In the genomic region with DNA sequence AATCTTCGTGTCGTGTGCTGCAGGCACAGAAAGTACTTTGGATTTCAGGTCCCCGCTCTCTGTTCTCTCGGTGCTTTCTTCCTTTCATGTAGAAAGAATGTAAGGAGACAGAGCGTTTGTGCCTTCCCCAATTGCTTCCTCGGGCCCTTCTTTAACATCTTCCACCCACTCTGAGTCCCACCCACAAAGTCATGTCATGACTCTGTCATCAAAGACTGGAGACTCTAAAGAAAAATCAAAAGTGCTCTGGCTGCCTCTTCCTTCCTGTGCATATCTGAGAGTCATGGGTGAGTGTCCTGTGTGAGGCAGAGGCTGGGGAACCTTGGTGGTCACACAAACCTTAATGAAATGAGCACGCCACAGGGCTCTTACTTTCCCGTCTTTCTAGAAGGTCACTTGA, we compare ENCODE assay signal across 22 mouse cellular contexts. TPM values are rescaled to one million over a fixed set of nuclear protein-coding genes. Genes with fewer than 3 reads are reported as not detected.
DNase-seq lines count a peak whose midpoint lies in the region; ATAC-seq and TF ChIP-seq lines count a peak whose summit lies in the region.
"Had no signal": no experiment of that assay in that cellular context is flagged by ENCODE, and none has a peak within 500 bp of the region (broad histone marks: within the 10 kb centered on the region; RNA-seq: fewer than 3 reads in every experiment).

No protein-coding gene starts in this region.

- no peak for TF ChIP-seq CTCF in stomach, postnatal 0 days (IDR thresholded peaks at IDR 0.05; ENCODE audit: low read depth)

- no peak for DNase-seq in stomach, postnatal 0 days (ENCODE audit: low spot score)
- peak; percentile 87 for DNase-seq in naive thymus-derived CD4-positive, alpha-beta T cell, adult 2 months (ENCODE audit: low read depth)
- DNase-seq in thymus, postnatal 4 days = peak; percentile 48
- no peak for DNase-seq in liver
- DNase-seq: adrenal gland, postnatal 25 days; cerebellum, adult 18-20 months; gastrocnemius, postnatal 25 days; kidney, adult 8-10 months; kidney, postnatal 25 days had no signal

- no peak for ATAC-seq in stomach, embryonic 16.5 days (ENCODE audit: insufficient read depth, low FRiP score)
- no peak for ATAC-seq in stomach, postnatal 0 days (ENCODE audit: low FRiP score, low TSS enrichment)
- peak; percentile 46 for ATAC-seq in common myeloid progenitor, adult 5-6 weeks (replicated peaks; ENCODE audit: low read depth, poor library complexity, severe bottlenecking)
- ATAC-seq in kidney, embryonic 16.5 days (ENCODE audit: low FRiP score, low TSS enrichment) = no peak
- no peak for ATAC-seq in midbrain, embryonic 16.5 days
- ATAC-seq: forebrain, embryonic 15.5 days; midbrain, embryonic 13.5 days; Patski had no signal

- H3K27ac ChIP-seq in stomach, embryonic 16.5 days (ENCODE audit: low read length) = 0 out of 2 replicates have a peak overlapping the region, but pooled peaks have one; percentile 22
- H3K27ac ChIP-seq in stomach, postnatal 0 days (replicated peaks) = no peak overlapping the region
- no peak overlapping the region for H3K27ac ChIP-seq in kidney, embryonic 16.5 days (ENCODE audit: low read length)
- no peak overlapping the region for H3K27ac ChIP-seq in midbrain, embryonic 16.5 days (ENCODE audit: low read length)
- H3K27ac ChIP-seq: embryonic facial prominence, embryonic 12.5 days; forebrain, embryonic 15.5 days; limb, embryonic 13.5 days; liver, embryonic 14.5 days; lung, embryonic 15.5 days; midbrain, embryonic 13.5 days; neural tube, embryonic 15.5 days had no signal

- no peaks in the 10 kb centered on the region for H3K4me1 ChIP-seq in stomach, embryonic 16.5 days (ENCODE audit: control insufficient read depth, insufficient read depth, low read length)
- no peaks in the 10 kb centered on the region for H3K4me1 ChIP-seq in stomach, postnatal 0 days (replicated peaks; ENCODE audit: control insufficient read depth, insufficient read depth)
- H3K4me1 ChIP-seq in kidney, embryonic 16.5 days (ENCODE audit: insufficient read depth, low read length) = 0 out of 2 replicates have a peak, but pooled peaks cover 3% of the 10 kb centered on the region
- H3K4me1 ChIP-seq in midbrain, embryonic 16.5 days (ENCODE audit: control insufficient read depth, insufficient read depth, low read length) = no peaks in the 10 kb centered on the region
- H3K4me1 ChIP-seq: embryonic facial prominence, embryonic 12.5 days; limb, embryonic 13.5 days; lung, embryonic 15.5 days had no signal

- no peak overlapping the region for H3K9ac ChIP-seq in stomach, embryonic 16.5 days (ENCODE audit: low read length)
- H3K9ac ChIP-seq in stomach, postnatal 0 days (ENCODE audit: low read length) = no peak overlapping the region
- no peak overlapping the region for H3K9ac ChIP-seq in kidney, embryonic 16.5 days (replicated peaks; ENCODE audit: low read length)
- H3K9ac ChIP-seq in midbrain, embryonic 16.5 days (ENCODE audit: low read depth, low read length) = no peak overlapping the region
- H3K9ac ChIP-seq: embryonic facial prominence, embryonic 12.5 days; forebrain, embryonic 15.5 days; limb, embryonic 13.5 days; liver, embryonic 14.5 days; lung, embryonic 15.5 days; midbrain, embryonic 13.5 days; neural tube, embryonic 15.5 days had no signal

- no peaks in the 10 kb centered on the region for H3K9me3 ChIP-seq in stomach, embryonic 16.5 days (replicated peaks; ENCODE audit: control insufficient read depth, low read length)
- H3K9me3 ChIP-seq in stomach, postnatal 0 days (ENCODE audit: control insufficient read depth, low read length) = no peaks in the 10 kb centered on the region
- H3K9me3 ChIP-seq in kidney, embryonic 16.5 days (ENCODE audit: low read length) = no peaks in the 10 kb centered on the region
- no peaks in the 10 kb centered on the region for H3K9me3 ChIP-seq in midbrain, embryonic 16.5 days (replicated peaks; ENCODE audit: control insufficient read depth, low read length, poor library complexity, severe bottlenecking)
- H3K9me3 ChIP-seq: embryonic facial prominence, embryonic 12.5 days; forebrain, embryonic 15.5 days; limb, embryonic 13.5 days; lung, embryonic 15.5 days; midbrain, embryonic 13.5 days; neural tube, embryonic 15.5 days had no signal

- no peaks in the 10 kb centered on the region for H3K27me3 ChIP-seq in stomach, embryonic 16.5 days (ENCODE audit: control insufficient read depth, insufficient read depth, low read length)
- H3K27me3 ChIP-seq in stomach, postnatal 0 days (ENCODE audit: control insufficient read depth, insufficient read depth, low read length) = no peaks in the 10 kb centered on the region
- no peaks in the 10 kb centered on the region for H3K27me3 ChIP-seq in kidney, embryonic 16.5 days (ENCODE audit: insufficient read depth, low read length)
- H3K27me3 ChIP-seq in midbrain, embryonic 16.5 days (ENCODE audit: control insufficient read depth, insufficient read depth, low read depth, low read length) = no peaks in the 10 kb centered on the region
- H3K27me3 ChIP-seq: embryonic facial prominence, embryonic 12.5 days; forebrain, embryonic 15.5 days; limb, embryonic 13.5 days; lung, embryonic 15.5 days; midbrain, embryonic 13.5 days; neural tube, embryonic 15.5 days; Patski had no signal

- no peak overlapping the region for H3K4me3 ChIP-seq in stomach, embryonic 16.5 days (replicated peaks; ENCODE audit: low read length)
- H3K4me3 ChIP-seq in stomach, postnatal 0 days (ENCODE audit: low read depth, low read length) = no peak overlapping the region
- no peak overlapping the region for H3K4me3 ChIP-seq in kidney, embryonic 16.5 days (ENCODE audit: low read length)
- no peak overlapping the region for H3K4me3 ChIP-seq in midbrain, embryonic 16.5 days (ENCODE audit: low read depth, low read length)
- H3K4me3 ChIP-seq: embryonic facial prominence, embryonic 12.5 days; erythroblast, embryonic 14.5 days; forebrain, embryonic 15.5 days; limb, embryonic 13.5 days; lung, embryonic 15.5 days; midbrain, embryonic 13.5 days; neural tube, embryonic 15.5 days had no signal

- H3K4me2 ChIP-seq in stomach, embryonic 16.5 days (ENCODE audit: low read depth, low read length) = no peak overlapping the region
- H3K4me2 ChIP-seq in stomach, postnatal 0 days (replicated peaks; ENCODE audit: low read depth) = no peak overlapping the region
- H3K4me2 ChIP-seq in kidney, embryonic 16.5 days (replicated peaks; ENCODE audit: low read depth, low read length) = no peak overlapping the region
- H3K4me2 ChIP-seq in midbrain, embryonic 16.5 days (ENCODE audit: low read length) = no peak overlapping the region
- H3K4me2 ChIP-seq: embryonic facial prominence, embryonic 12.5 days; forebrain, embryonic 15.5 days; limb, embryonic 13.5 days; lung, embryonic 15.5 days; midbrain, embryonic 13.5 days; neural tube, embryonic 15.5 days had no signal

- no peak for TF ChIP-seq EP300 in stomach, postnatal 0 days (optimal IDR thresholded peaks at IDR 0.05)

- H3K36me3 ChIP-seq in stomach, embryonic 16.5 days (ENCODE audit: control insufficient read depth, insufficient read depth, low read length) = no peaks in the 10 kb centered on the region
- H3K36me3 ChIP-seq in stomach, postnatal 0 days (ENCODE audit: control insufficient read depth, insufficient read depth, low read length) = no peaks in the 10 kb centered on the region
- no peaks in the 10 kb centered on the region for H3K36me3 ChIP-seq in kidney, embryonic 16.5 days (ENCODE audit: insufficient read depth, low read length)
- no peaks in the 10 kb centered on the region for H3K36me3 ChIP-seq in midbrain, embryonic 16.5 days (ENCODE audit: control insufficient read depth, insufficient read depth, low read length)
- H3K36me3 ChIP-seq: embryonic facial prominence, embryonic 12.5 days; forebrain, embryonic 15.5 days; limb, embryonic 13.5 days; lung, embryonic 15.5 days; midbrain, embryonic 13.5 days; neural tube, embryonic 15.5 days had no signal

- WGBS in stomach, embryonic 16.5 days = 62% methylated on average over 8 of the region's 8 CpGs
- WGBS in stomach, postnatal 0 days = 71% methylated on average over 8 of the region's 8 CpGs
- 64% methylated on average over 8 of the region's 8 CpGs for WGBS in kidney, embryonic 16.5 days
- WGBS in midbrain, embryonic 16.5 days = 77% methylated on average over 8 of the region's 8 CpGs

RNA-seq across cellular contexts. Expression of gene Wdr59, which starts 5.3 kb away (rescaled TPM):
- 5.9 and 6.5 TPM in 2 replicates for polyA plus RNA-seq in stomach, embryonic 16.5 days (2015; fragmentation: Nextera tagmentation; extraction: Ambion mirVana)
- 2.0 and 2.2 TPM in 2 replicates for polyA plus RNA-seq in stomach, postnatal 0 days (2015; fragmentation: Nextera tagmentation; extraction: Ambion mirVana)
- 5.1 and 7.9 TPM in 2 replicates for total RNA-seq in common myeloid progenitor, adult 5-6 weeks (2017)
- polyA plus RNA-seq in kidney, embryonic 16.5 days (2015; fragmentation: Nextera tagmentation; extraction: Ambion mirVana) = 7.8 and 7.9 TPM in 2 replicates
- polyA plus RNA-seq in midbrain, embryonic 16.5 days (2015; fragmentation: Nextera tagmentation; extraction: Ambion mirVana) = 8.0 and 9.1 TPM in 2 replicates

RNA-seq across cellular contexts. Expression of gene Znrf1, which starts 8.7 kb away (rescaled TPM):
- 9.7 and 14.0 TPM in 2 replicates for polyA plus RNA-seq in stomach, embryonic 16.5 days (2015; fragmentation: Nextera tagmentation; extraction: Ambion mirVana)
- 14.8 and 19.2 TPM in 2 replicates for polyA plus RNA-seq in stomach, postnatal 0 days (2015; fragmentation: Nextera tagmentation; extraction: Ambion mirVana)
- 71.0 and 78.3 TPM in 2 replicates for total RNA-seq in common myeloid progenitor, adult 5-6 weeks (2017)
- 19.8 and 19.9 TPM in 2 replicates for polyA plus RNA-seq in kidney, embryonic 16.5 days (2015; fragmentation: Nextera tagmentation; extraction: Ambion mirVana)
- polyA plus RNA-seq in midbrain, embryonic 16.5 days (2015; fragmentation: Nextera tagmentation; extraction: Ambion mirVana) = 73.2 and 73.4 TPM in 2 replicates

Comparison
In these comparisons a context has a peak if more than half of its experiments do, and no peak if none do; other contexts are left out.
1. DNase-seq: peak in naive thymus-derived CD4-positive, alpha-beta T cell, adult 2 months (single experiment) and thymus, postnatal 4 days (single experiment); none in stomach, postnatal 0 days (single experiment) and liver (single experiment).